Mouse (Mus musculus) kidney, postnatal 0 days (tissue): Measurements from ENCODE around the gene Stmn1. TPM values are rescaled to one million over a fixed set of nuclear protein-coding genes. Genes with fewer than 3 reads are reported as not detected.
A peak's percentile ranks its signal among the peaks of the same experiment; 100 is the strongest.

Source experiments
- ATAC-seq: fragments of 200-750 bp; cut with Nextera tagmentation; replicated peaks from 2 replicates; pipeline ENCODE4 v1.8.0; 2017; ENCODE audit warnings: low read depth, moderate number of reproducible peaks, moderate TSS enrichment, moderate library complexity; ENCODE audit not compliant: low FRiP score
- DNase-seq: peaks from one replicate; pipeline ENCODE4 v3.0.0-alpha.2; 2016; ENCODE audit warnings: low spot score
- H3K27ac ChIP-seq: fragments of 300-500 bp; sonication (generic); 2 replicates; pipeline ENCODE4 v1.5.1; 2014; ENCODE audit warnings: mild to moderate bottlenecking
- H3K27me3 ChIP-seq: fragments of 300-500 bp; sonication (generic); 2 replicates; pipeline ENCODE4 v1.6.1; 2014; ENCODE audit warnings: low read length, mixed read lengths; ENCODE audit not compliant: insufficient read depth
- H3K36me3 ChIP-seq: fragments of 300-500 bp; sonication (generic); 2 replicates; pipeline ENCODE4 v1.6.1; 2014; ENCODE audit warnings: low read length, mixed read lengths; ENCODE audit not compliant: insufficient read depth
- H3K4me1 ChIP-seq: fragments of 300-500 bp; sonication (generic); replicated peaks from 2 replicates; pipeline ENCODE4 v1.6.1; 2014; ENCODE audit warnings: antibody characterized with exemption, low read length, mixed read lengths; ENCODE audit not compliant: insufficient read depth
- H3K4me2 ChIP-seq: fragments of 300-500 bp; sonication (generic); 2 replicates; pipeline ENCODE4 v1.6.1; 2014; ENCODE audit warnings: mild to moderate bottlenecking, low read length, moderate library complexity, mixed read lengths
- H3K4me3 ChIP-seq: fragments of 300-500 bp; sonication (generic); replicated peaks from 2 replicates; pipeline ENCODE4 v1.5.1; 2014; ENCODE audit warnings: low read depth, low read length
- H3K9ac ChIP-seq: fragments of 300-500 bp; sonication (generic); 2 replicates; pipeline ENCODE4 v1.6.1; 2014; ENCODE audit warnings: low read depth, low read length
- H3K9me3 ChIP-seq: fragments of 300-500 bp; sonication (generic); replicated peaks from 2 replicates; pipeline ENCODE4 v1.6.1; 2016; ENCODE audit warnings: low read length, inconsistent platforms, mixed read lengths
- CTCF ChIP-seq: IDR thresholded peaks from 2 replicates; pipeline ENCODE4 v1.5.1; 2016; ENCODE audit warnings: antibody characterized with exemption, low read depth, mild to moderate bottlenecking, moderate library complexity
- WGBS: fragments of 180-500 bp; shearing (Covaris S2); extraction: QIAGEN DNeasy Blood & Tissue Kit; methylation state at CpG from one replicate; pipeline ENCODE4 v1.1.7; 2014; 5-methylcytosine and 5-hydroxymethylcytosine counted together
- polyA plus RNA-seq: library from polyadenylated mRNA; unstranded; fragments of >200 nt; fragmentation: Nextera tagmentation; extraction: Ambion mirVana; gene quantifications from 2 replicates; pipeline ENCODE4 v1.2.1, GENCODE M21; 2015

Gene Stmn1
- polyA plus RNA-seq, 1 experiment from 2014 or later = 926 TPM

GRCm38 (mm10) chr4:134505303-134505789 lies 37.2 kb downstream of the Stmn1 start:
- H3K4me3 ChIP-seq = no peak overlapping the region
- no peak overlapping the region for H3K27ac ChIP-seq
- H3K9me3 ChIP-seq = no peaks in the 10 kb centered on the region
- DNase-seq = no peak
- H3K36me3 ChIP-seq = no peaks in the 10 kb centered on the region
- ATAC-seq = no peak
- 83% methylated on average over 4 of the region's 4 CpGs for WGBS
- no peak overlapping the region for H3K9ac ChIP-seq
- H3K27me3 ChIP-seq = no peaks in the 10 kb centered on the region
- no peak overlapping the region for H3K4me2 ChIP-seq
- no peaks in the 10 kb centered on the region for H3K4me1 ChIP-seq
- TF ChIP-seq CTCF = no peak

GRCm38 (mm10) chr4:134505966-134506594 lies 38.0 kb downstream of the Stmn1 start:
- H3K9ac ChIP-seq = no peak overlapping the region
- no peaks in the 10 kb centered on the region for H3K27me3 ChIP-seq
- no peaks in the 10 kb centered on the region for H3K36me3 ChIP-seq
- whole genome bisulfite sequencing = 88% methylated on average over 4 of the region's 4 CpGs
- H3K9me3 ChIP-seq = no peaks in the 10 kb centered on the region
- H3K4me2 ChIP-seq = no peak overlapping the region
- H3K4me3 ChIP-seq = no peak overlapping the region
- no peak for TF ChIP-seq CTCF
- H3K4me1 ChIP-seq = no peaks in the 10 kb centered on the region
- H3K27ac ChIP-seq = no peak overlapping the region
- ATAC-seq (no peak), DNase-seq (no peak)

- Histone ChIP-seq H3K4me1 (no peaks in the 10 kb centered on the region), H3K9me3 (no peaks in the 10 kb centered on the region), H3K9ac (no peak overlapping the region), H3K36me3 (no peaks in the 10 kb centered on the region), H3K27ac (no peak overlapping the region), H3K4me3 (no peak overlapping the region), H3K27me3 (no peaks in the 10 kb centered on the region), H3K4me2 (no peak overlapping the region)
- no peak for TF ChIP-seq CTCF
- no peak for DNase-seq
- no peak for ATAC-seq
- WGBS = 86% methylated on average over 19 of the region's 19 CpGs
Measured at GRCm38 (mm10) chr4:134506713-134507112, 38.6 kb downstream of the Stmn1 start.

GRCm38 (mm10) chr4:134510396-134510795 lies 42.3 kb downstream of the Stmn1 start:
- 76% methylated on average over 4 of the region's 4 CpGs for WGBS
- no peaks in the 10 kb centered on the region for H3K36me3 ChIP-seq
- H3K27ac ChIP-seq = no peak overlapping the region
- H3K4me3 ChIP-seq = no peak overlapping the region
- H3K9ac ChIP-seq = no peak overlapping the region
- no peaks in the 10 kb centered on the region for H3K27me3 ChIP-seq
- TF ChIP-seq CTCF = no peak
- DNase-seq = no peak
- ATAC-seq = peak; percentile 1; the same call in 1 of the 2 replicates
- peak overlapping the region; percentile 77; the same call in 1 of the 2 replicates for H3K4me2 ChIP-seq
- no peaks in the 10 kb centered on the region for H3K4me1 ChIP-seq
- no peaks in the 10 kb centered on the region for H3K9me3 ChIP-seq

GRCm38 (mm10) chr4:134510845-134511411 lies 42.8 kb downstream of the Stmn1 start, which contains the start of gene Aunip:
Gene Aunip (plus strand): TSS chr4:134510999.
- Histone ChIP-seq H3K9me3 (no peaks in the 10 kb centered on the region), H3K4me1 (no peaks in the 10 kb centered on the region), H3K4me3 (peak within 1 kb of the TSS; percentile 40), H3K27me3 (no peaks in the 10 kb centered on the region), H3K27ac (no peak within 1 kb of the TSS), H3K36me3 (no peaks in the 10 kb centered on the region), H3K9ac (peak within 1 kb of the TSS; percentile 43; the same call in 1 of the 2 replicates), H3K4me2 (peak within 1 kb of the TSS; percentile 77)
- DNase-seq = peak; percentile 97
- 0 out of 2 replicates have a peak, but pooled peaks have one; percentile 21 for TF ChIP-seq CTCF
- ATAC-seq = peak; percentile 93
- under 1% methylated on average over 42 of the region's 42 CpGs for WGBS

GRCm38 (mm10) chr4:134511730-134512129 lies 43.6 kb downstream of the Stmn1 start:
- no peaks in the 10 kb centered on the region for H3K9me3 ChIP-seq
- peak overlapping the region; percentile 40; the same call in 1 of the 2 replicates for H3K4me3 ChIP-seq
- ATAC-seq (no peak), DNase-seq (no peak)
- no peak overlapping the region for H3K9ac ChIP-seq
- no peaks in the 10 kb centered on the region for H3K36me3 ChIP-seq
- no peaks in the 10 kb centered on the region for H3K4me1 ChIP-seq
- no peak for TF ChIP-seq CTCF
- WGBS = 59% methylated on average over 6 of the region's 6 CpGs
- H3K27me3 ChIP-seq = no peaks in the 10 kb centered on the region
- no peak overlapping the region for H3K27ac ChIP-seq
- peak overlapping the region; percentile 77 for H3K4me2 ChIP-seq
